Mouse (Mus musculus) neural tube, embryonic 13.5 days (tissue): Measurements from ENCODE around the gene Gpr3. TPM values are rescaled to one million over a fixed set of nuclear protein-coding genes. Genes with fewer than 3 reads are reported as not detected.

ENCODE experiments used
- ATAC-seq: fragments of 200-750 bp; cut with Nextera tagmentation; 2 replicates; pipeline ENCODE4 v1.8.0; 2017; ENCODE audit warnings: low read depth, mild to moderate bottlenecking, moderate TSS enrichment, moderate library complexity
- H3K27ac ChIP-seq: fragments of 300-500 bp; sonication (generic); replicated peaks from 2 replicates; pipeline ENCODE4 v1.5.1; 2015; ENCODE audit warnings: moderate library complexity, mild to moderate bottlenecking, inconsistent platforms
- H3K27me3 ChIP-seq: fragments of 300-500 bp; sonication (generic); 2 replicates; pipeline ENCODE4 v1.6.1; 2015; ENCODE audit warnings: mild to moderate bottlenecking, inconsistent platforms
- H3K36me3 ChIP-seq: fragments of 300-500 bp; sonication (generic); 2 replicates; pipeline ENCODE4 v1.6.1; 2015; ENCODE audit warnings: mild to moderate bottlenecking, inconsistent platforms
- H3K4me1 ChIP-seq: fragments of 300-500 bp; sonication (generic); replicated peaks from 2 replicates; pipeline ENCODE4 v1.6.1; 2015; ENCODE audit warnings: inconsistent platforms
- H3K4me2 ChIP-seq: fragments of 300-500 bp; sonication (generic); 2 replicates; pipeline ENCODE4 v1.6.1; 2015; ENCODE audit warnings: inconsistent platforms, mild to moderate bottlenecking, moderate library complexity
- H3K4me3 ChIP-seq: fragments of 300-500 bp; sonication (generic); 2 replicates; pipeline ENCODE4 v1.5.1; 2015; ENCODE audit warnings: mild to moderate bottlenecking, inconsistent platforms
- H3K9ac ChIP-seq: fragments of 300-500 bp; sonication (generic); 2 replicates; pipeline ENCODE4 v1.6.1; 2015; ENCODE audit warnings: moderate library complexity, mild to moderate bottlenecking, inconsistent platforms
- H3K9me3 ChIP-seq: fragments of 300-500 bp; sonication (generic); 2 replicates; pipeline ENCODE4 v1.6.1; 2016; ENCODE audit warnings: inconsistent platforms
- WGBS: fragments of 180-500 bp; shearing (Covaris S2); methylation state at CpG from one replicate; pipeline ENCODE4 v1.1.7; 2015; 5-methylcytosine and 5-hydroxymethylcytosine counted together
- polyA plus RNA-seq: library from polyadenylated mRNA; unstranded; fragments of >200 nt; fragmentation: Nextera tagmentation; extraction: Ambion mirVana; gene quantifications from 2 replicates; pipeline ENCODE4 v1.2.1, GENCODE M21; 2015

Gene Gpr3
- polyA plus RNA-seq, 1 experiment from 2014 or later = 1.1 TPM

GRCm38 (mm10) chr4:133247072-133247471 lies 34.7 kb upstream of the Gpr3 start:
- Histone ChIP-seq H3K9ac (no peak overlapping the region), H3K4me1 (peaks cover 12% of the 10 kb centered on the region), H3K27ac (no peak overlapping the region), H3K9me3 (no peaks in the 10 kb centered on the region), H3K27me3 (peaks cover 89% of the 10 kb centered on the region), H3K4me3 (no peak overlapping the region), H3K4me2 (no peak overlapping the region), H3K36me3 (no peaks in the 10 kb centered on the region)
- no peak for ATAC-seq
- 33% methylated on average over 15 of the region's 15 CpGs for WGBS

GRCm38 (mm10) chr4:133244289-133244688 lies 32.0 kb upstream of the Gpr3 start:
- ATAC-seq = no peak
- H3K36me3 ChIP-seq = no peaks in the 10 kb centered on the region
- no peak overlapping the region for H3K9ac ChIP-seq
- no peak overlapping the region for H3K27ac ChIP-seq
- no peaks in the 10 kb centered on the region for H3K9me3 ChIP-seq
- 97% methylated on average over 1 of the region's 1 CpGs for WGBS
- peaks cover 10% of the 10 kb centered on the region for H3K4me1 ChIP-seq
- no peak overlapping the region for H3K4me3 ChIP-seq
- peaks cover 87% of the 10 kb centered on the region for H3K27me3 ChIP-seq
- H3K4me2 ChIP-seq = no peak overlapping the region

GRCm38 (mm10) chr4:133243538-133243937 lies 31.2 kb upstream of the Gpr3 start:
- H3K4me3 ChIP-seq = no peak overlapping the region
- ATAC-seq = no peak
- H3K36me3 ChIP-seq = no peaks in the 10 kb centered on the region
- peaks cover 10% of the 10 kb centered on the region for H3K4me1 ChIP-seq
- 50% methylated on average over 13 of the region's 13 CpGs for WGBS
- H3K9me3 ChIP-seq = no peaks in the 10 kb centered on the region
- no peak overlapping the region for H3K27ac ChIP-seq
- no peak overlapping the region for H3K9ac ChIP-seq
- no peak overlapping the region for H3K4me2 ChIP-seq
- peaks cover 85% of the 10 kb centered on the region for H3K27me3 ChIP-seq

GRCm38 (mm10) chr4:133242710-133243109 lies 30.4 kb upstream of the Gpr3 start:
- Histone ChIP-seq H3K9me3 (no peaks in the 10 kb centered on the region), H3K27me3 (peaks cover 77% of the 10 kb centered on the region)
- 46% methylated on average over 9 of the region's 9 CpGs for WGBS

GRCm38 (mm10) chr4:133241910-133242309 lies 29.6 kb upstream of the Gpr3 start:
- H3K4me1 ChIP-seq = peaks cover 10% of the 10 kb centered on the region
- no peaks in the 10 kb centered on the region for H3K9me3 ChIP-seq
- H3K4me3 ChIP-seq = peak overlapping the region; percentile 53
- no peak overlapping the region for H3K27ac ChIP-seq
- H3K27me3 ChIP-seq = peaks cover 69% of the 10 kb centered on the region
- H3K4me2 ChIP-seq = peak overlapping the region; percentile 79
- no peak overlapping the region for H3K9ac ChIP-seq
- no peak for ATAC-seq
- 38% methylated on average over 11 of the region's 11 CpGs for WGBS
- H3K36me3 ChIP-seq = no peaks in the 10 kb centered on the region

More at GRCm38 (mm10) chr4:133242710-133243109, 30.4 kb upstream of the Gpr3 start:
- Histone ChIP-seq H3K4me2 (no peak overlapping the region), H3K9ac (no peak overlapping the region), H3K36me3 (no peaks in the 10 kb centered on the region), H3K4me1 (peaks cover 10% of the 10 kb centered on the region), H3K4me3 (no peak overlapping the region), H3K27ac (no peak overlapping the region)
- ATAC-seq = no peak

- Histone ChIP-seq H3K9me3 (no peaks in the 10 kb centered on the region), H3K27ac (no peak overlapping the region), H3K4me1 (peaks cover 10% of the 10 kb centered on the region), H3K4me3 (peak overlapping the region; percentile 53), H3K36me3 (no peaks in the 10 kb centered on the region), H3K9ac (peak overlapping the region; percentile 68), H3K27me3 (peaks cover 62% of the 10 kb centered on the region), H3K4me2 (peak overlapping the region; percentile 79)
- under 1% methylated on average over 78 of the region's 78 CpGs for WGBS
- peak; percentile 89 for ATAC-seq
Measured at GRCm38 (mm10) chr4:133240934-133241908, 28.9 kb upstream of the Gpr3 start.

- WGBS = 3% methylated on average over 16 of the region's 16 CpGs
Measured at GRCm38 (mm10) chr4:133240490-133240921, 28.2 kb upstream of the Gpr3 start, which contains the start of gene Map3k6. Gene Map3k6 (plus strand): TSS chr4:133240818.

GRCm38 (mm10) chr4:133237911-133238310 lies 25.6 kb upstream of the Gpr3 start:
- Histone ChIP-seq H3K9ac (no peak overlapping the region), H3K4me3 (no peak overlapping the region), H3K27me3 (peaks cover 44% of the 10 kb centered on the region), H3K9me3 (no peaks in the 10 kb centered on the region), H3K36me3 (no peaks in the 10 kb centered on the region), H3K27ac (no peak overlapping the region), H3K4me2 (no peak overlapping the region), H3K4me1 (peaks cover 10% of the 10 kb centered on the region)
- WGBS = 78% methylated on average over 4 of the region's 4 CpGs
- no peak for ATAC-seq

More at GRCm38 (mm10) chr4:133240490-133240921, 28.2 kb upstream of the Gpr3 start, which contains the start of gene Map3k6:
- Histone ChIP-seq H3K36me3 (no peaks in the 10 kb centered on the region), H3K27ac (no peak within 1 kb of the TSS), H3K4me2 (peak within 1 kb of the TSS; percentile 79), H3K27me3 (peaks cover 63% of the 10 kb centered on the region), H3K9ac (peak within 1 kb of the TSS; percentile 68), H3K4me1 (peaks cover 10% of the 10 kb centered on the region), H3K9me3 (no peaks in the 10 kb centered on the region), H3K4me3 (peak within 1 kb of the TSS; percentile 53)
- peak; percentile 38; the same call in 1 of the 2 replicates for ATAC-seq

- peaks cover 2% of the 10 kb centered on the region for H3K4me1 ChIP-seq
Measured at GRCm38 (mm10) chr4:133235415-133235814, 23.1 kb upstream of the Gpr3 start.

GRCm38 (mm10) chr4:133234771-133235170 lies 22.4 kb upstream of the Gpr3 start:
- no peak for ATAC-seq
- Histone ChIP-seq H3K27me3 (peaks cover 14% of the 10 kb centered on the region), H3K9me3 (no peaks in the 10 kb centered on the region), H3K4me2 (no peak overlapping the region), H3K36me3 (no peaks in the 10 kb centered on the region), H3K9ac (no peak overlapping the region), H3K4me3 (no peak overlapping the region), H3K27ac (no peak overlapping the region), H3K4me1 (no peaks in the 10 kb centered on the region)
- 68% methylated on average over 5 of the region's 5 CpGs for WGBS

More at GRCm38 (mm10) chr4:133235415-133235814, 23.1 kb upstream of the Gpr3 start:
- Histone ChIP-seq H3K4me2 (no peak overlapping the region), H3K27me3 (peaks cover 20% of the 10 kb centered on the region), H3K9ac (no peak overlapping the region), H3K9me3 (no peaks in the 10 kb centered on the region), H3K27ac (no peak overlapping the region), H3K36me3 (no peaks in the 10 kb centered on the region), H3K4me3 (no peak overlapping the region)
- 78% methylated on average over 5 of the region's 5 CpGs for WGBS
- no peak for ATAC-seq

GRCm38 (mm10) chr4:133233285-133233976 lies 21.1 kb upstream of the Gpr3 start:
- Histone ChIP-seq H3K9ac (no peak overlapping the region), H3K27me3 (peaks cover 7% of the 10 kb centered on the region), H3K4me2 (no peak overlapping the region), H3K36me3 (no peaks in the 10 kb centered on the region), H3K4me1 (no peaks in the 10 kb centered on the region), H3K4me3 (no peak overlapping the region), H3K27ac (no peak overlapping the region), H3K9me3 (no peaks in the 10 kb centered on the region)
- ATAC-seq = no peak
- 43% methylated on average over 10 of the region's 10 CpGs for WGBS

- no peak for ATAC-seq
- WGBS = 58% methylated on average over 8 of the region's 8 CpGs
- H3K27ac ChIP-seq = 0 out of 2 replicates have a peak overlapping the region, but pooled peaks have one; percentile 5
Measured at GRCm38 (mm10) chr4:133229582-133229981, 17.2 kb upstream of the Gpr3 start.

More at GRCm38 (mm10) chr4:133229582-133229981, 17.2 kb upstream of the Gpr3 start:
- Histone ChIP-seq H3K4me1 (no peaks in the 10 kb centered on the region), H3K36me3 (no peaks in the 10 kb centered on the region), H3K4me3 (no peak overlapping the region), H3K9me3 (no peaks in the 10 kb centered on the region), H3K27me3 (no peaks in the 10 kb centered on the region), H3K4me2 (no peak overlapping the region), H3K9ac (no peak overlapping the region)
